Comparison of ENCODE assay signal across 23 mouse cellular contexts in the genomic region with DNA sequence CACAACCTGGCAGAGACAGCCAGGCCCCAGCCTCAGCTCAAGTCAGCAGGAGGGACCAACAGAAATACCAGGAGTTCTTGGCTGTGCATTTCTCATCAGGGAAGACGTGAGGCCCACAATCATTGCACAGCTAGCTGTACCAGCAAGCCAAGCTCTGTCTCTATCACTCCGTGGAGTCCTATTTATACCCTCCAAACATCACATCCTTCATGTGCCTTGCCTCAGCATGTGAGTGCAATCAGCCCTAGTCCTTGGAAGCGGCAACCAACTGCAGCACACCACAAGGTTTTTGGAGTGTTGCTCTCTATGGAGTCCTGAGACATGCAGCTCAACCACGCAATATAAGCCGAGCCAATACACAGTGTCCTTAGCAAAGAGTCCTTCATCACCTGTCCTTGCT. TPM values are rescaled to one million over a fixed set of nuclear protein-coding genes. Genes with fewer than 3 reads are reported as not detected.
A peak's percentile ranks its signal among the peaks of the same experiment; 100 is the strongest.
DNase-seq lines count a peak whose midpoint lies in the region; ATAC-seq lines count a peak whose summit lies in the region.
"Had no signal": no experiment of that assay in that cellular context is flagged by ENCODE, and none has a peak within 500 bp of the region (broad histone marks: within the 10 kb centered on the region; RNA-seq: fewer than 3 reads in every experiment).

No protein-coding gene starts in this region.

- H3K27ac ChIP-seq in heart, embryonic 11.5 days (ENCODE audit: low read depth, low read length), result no peak overlapping the region
- no peak overlapping the region for H3K27ac ChIP-seq in forebrain, embryonic 13.5 days
- H3K27ac ChIP-seq: embryonic facial prominence, embryonic 13.5 days; forebrain, embryonic 12.5 days; hindbrain, embryonic 13.5 days; hindbrain, postnatal 0 days had no signal

- H3K9ac ChIP-seq in heart, embryonic 11.5 days (ENCODE audit: low read depth, low read length), result no peak overlapping the region
- no peak overlapping the region for H3K9ac ChIP-seq in forebrain, embryonic 13.5 days
- H3K9ac ChIP-seq: embryonic facial prominence, embryonic 13.5 days; forebrain, embryonic 12.5 days; forebrain, postnatal 0 days; hindbrain, embryonic 13.5 days had no signal

- no peak for DNase-seq in frontal cortex, postnatal 14 days (ENCODE audit: low spot score in 2 of 2)
- DNase-seq in heart, adult 8-10 months (ENCODE audit: low spot score), result peak; percentile 28
- DNase-seq in right cerebral cortex, postnatal 25 days, result peak; percentile 27
- DNase-seq in right cerebral cortex, adult 18-20 months, result no peak
- DNase-seq in adrenal gland, adult 2 months, result no peak
- DNase-seq: adrenal gland, postnatal 10 days; B cell, adult 2 months; cerebellum, adult 18-20 months; cerebellum, adult 9-11 months; cerebellum, postnatal 36 days; forebrain, postnatal 0 days; gastrocnemius, postnatal 25 days; kidney, adult 11 months; kidney, adult 9 months had no signal

- peak; percentile 89 for ATAC-seq in frontal cortex, adult (ENCODE audit: low TSS enrichment)
- ATAC-seq in heart, embryonic 11.5 days (replicated peaks; ENCODE audit: insufficient number of reproducible peaks, low FRiP score, low TSS enrichment), result no peak
- no peak for ATAC-seq in forebrain, embryonic 13.5 days
- ATAC-seq: CD4-positive, CD25-positive, alpha-beta regulatory T cell, adult 4 months; forebrain, postnatal 0 days; hindbrain, postnatal 0 days had no signal

- H3K9me3 ChIP-seq in heart, embryonic 11.5 days (replicated peaks; ENCODE audit: control insufficient read depth, low read length), result no peaks in the 10 kb centered on the region
- H3K9me3 ChIP-seq in forebrain, embryonic 13.5 days (replicated peaks), result no peaks in the 10 kb centered on the region
- H3K9me3 ChIP-seq: embryonic facial prominence, embryonic 13.5 days; forebrain, embryonic 12.5 days; G1E; hindbrain, embryonic 13.5 days had no signal

- WGBS in heart, embryonic 11.5 days (ENCODE audit: insufficient replicate concordance), result 85% methylated on average over 5 of the region's 5 CpGs
- 96% methylated on average over 5 of the region's 5 CpGs for WGBS in forebrain, embryonic 13.5 days

- H3K4me1 ChIP-seq in heart, embryonic 11.5 days (ENCODE audit: control insufficient read depth, insufficient read depth, low read length), result no peaks in the 10 kb centered on the region; the same call in 1 of the 2 replicates
- H3K4me1 ChIP-seq in forebrain, embryonic 13.5 days, result no peaks in the 10 kb centered on the region
- H3K4me1 ChIP-seq: embryonic facial prominence, embryonic 13.5 days had no signal

- H3K4me2 ChIP-seq in heart, embryonic 11.5 days, result no peak overlapping the region
- H3K4me2 ChIP-seq in forebrain, embryonic 13.5 days, result no peak overlapping the region
- H3K4me2 ChIP-seq: embryonic facial prominence, embryonic 13.5 days; forebrain, embryonic 12.5 days; hindbrain, embryonic 13.5 days had no signal

- no peaks in the 10 kb centered on the region for H3K27me3 ChIP-seq in heart, embryonic 11.5 days (ENCODE audit: control insufficient read depth, insufficient read depth, low read length)
- H3K27me3 ChIP-seq in forebrain, embryonic 13.5 days, result no peaks in the 10 kb centered on the region
- H3K27me3 ChIP-seq: embryonic facial prominence, embryonic 13.5 days; forebrain, embryonic 12.5 days; hindbrain, embryonic 13.5 days had no signal

- peaks cover 18% of the 10 kb centered on the region for H3K36me3 ChIP-seq in heart, embryonic 11.5 days (ENCODE audit: control insufficient read depth, insufficient read depth, low read length)
- peaks cover 63% of the 10 kb centered on the region for H3K36me3 ChIP-seq in forebrain, embryonic 13.5 days (ENCODE audit: poor library complexity, severe bottlenecking)

- no peak overlapping the region for H3K4me3 ChIP-seq in heart, embryonic 11.5 days (ENCODE audit: low read depth, low read length)
- no peak overlapping the region for H3K4me3 ChIP-seq in forebrain, embryonic 13.5 days
- H3K4me3 ChIP-seq: embryonic facial prominence, embryonic 13.5 days; forebrain, embryonic 12.5 days; hindbrain, embryonic 13.5 days had no signal

RNA-seq across cellular contexts. Expression of gene Cdc5l, which starts 43.6 kb away (rescaled TPM):
- total RNA-seq in heart, adult 8-10 months (2022), result 10 to 100 TPM; 36.1 to 40.2 (median 38.7) TPM
- polyA plus RNA-seq in heart, embryonic 11.5 days (2014; fragmentation: Nextera tagmentation; extraction: Ambion mirVana), result 57.5 and 59.4 TPM in 2 replicates
- 79.9 and 81.9 TPM in 2 replicates for polyA plus RNA-seq in forebrain, embryonic 13.5 days (2015; fragmentation: Nextera tagmentation; extraction: Ambion mirVana)
- 10 to 100 TPM; 40.8 to 49.8 TPM for total RNA-seq in adrenal gland, adult 2 months (2021)
- polyA plus RNA-seq in adrenal gland, adult 2 months (2012; rRNA removed), result 3.0 and 3.9 TPM in 2 replicates

Comparison
In these comparisons a context has a peak if more than half of its experiments do, and no peak if none do; other contexts are left out.
1. DNase-seq: peak in heart, adult 8-10 months (single experiment) and right cerebral cortex, postnatal 25 days (single experiment); none in frontal cortex, postnatal 14 days (0 of 2), right cerebral cortex, adult 18-20 months (single experiment) and adrenal gland, adult 2 months (single experiment).
2. RNA of gene Cdc5l, which starts 43.6 kb away (polyA plus RNA-seq): 79.9 to 81.9 TPM in forebrain, embryonic 13.5 days and 57.5 to 59.4 TPM in heart, embryonic 11.5 days; 3.0 to 3.9 TPM in adrenal gland, adult 2 months; every median in the first group is over 10 times any median in the second.